Mouse (Mus musculus) intestine, embryonic 16.5 days (tissue): ENCODE data around the gene Eif1. TPM values are rescaled to one million over a fixed set of nuclear protein-coding genes. Genes with fewer than 3 reads are reported as not detected.
"Not testable (repeated sequence)": the region's sequence is repeated elsewhere in the genome, so short reads cannot be mapped to it uniquely, and the experiment has no call there.

ENCODE experiments used
- ATAC-seq: fragments of 200-750 bp; cut with Nextera tagmentation; 2 replicates; pipeline ENCODE4 v1.8.0; 2017; ENCODE audit warnings: moderate TSS enrichment, moderate library complexity
- H3K27ac ChIP-seq: fragments of 300-500 bp; sonication (generic); 2 replicates; pipeline ENCODE4 v1.5.1; 2014; ENCODE audit warnings: mild to moderate bottlenecking, low read length
- H3K27me3 ChIP-seq: fragments of 300-500 bp; sonication (generic); replicated peaks from 2 replicates; pipeline ENCODE4 v1.6.1; 2014; ENCODE audit warnings: low read length, control low read depth, mixed read lengths; ENCODE audit not compliant: control insufficient read depth, insufficient read depth
- H3K36me3 ChIP-seq: fragments of 300-500 bp; sonication (generic); 2 replicates; pipeline ENCODE4 v1.6.1; 2014; ENCODE audit warnings: low read length, control low read depth; ENCODE audit not compliant: control insufficient read depth, insufficient read depth
- H3K4me1 ChIP-seq: fragments of 300-500 bp; sonication (generic); 2 replicates; pipeline ENCODE4 v1.6.1; 2014; ENCODE audit warnings: low read length, control low read depth, mixed read lengths; ENCODE audit not compliant: control insufficient read depth, insufficient read depth
- H3K4me2 ChIP-seq: fragments of 300-500 bp; sonication (generic); 2 replicates; pipeline ENCODE4 v1.6.1; 2014; ENCODE audit warnings: low read depth, low read length, control low read depth
- H3K4me3 ChIP-seq: fragments of 300-500 bp; sonication (generic); 2 replicates; pipeline ENCODE4 v1.5.1; 2014; ENCODE audit warnings: mild to moderate bottlenecking, low read length
- H3K9ac ChIP-seq: fragments of 300-500 bp; sonication (generic); 2 replicates; pipeline ENCODE4 v1.6.1; 2014; ENCODE audit warnings: low read depth, low read length
- H3K9me3 ChIP-seq: fragments of 300-500 bp; sonication (generic); 2 replicates; pipeline ENCODE4 v1.6.1; 2016; ENCODE audit warnings: low read length, control low read depth; ENCODE audit not compliant: control insufficient read depth
- WGBS: fragments of 180-500 bp; shearing (Covaris S2); extraction: QIAGEN DNeasy Blood & Tissue Kit; methylation state at CpG from one replicate; pipeline ENCODE4 v1.1.7; 2014; 5-methylcytosine and 5-hydroxymethylcytosine counted together
- polyA plus RNA-seq: library from polyadenylated mRNA; unstranded; fragments of >200 nt; fragmentation: Nextera tagmentation; extraction: Ambion mirVana; gene quantifications from 2 replicates; pipeline ENCODE4 v1.2.1, GENCODE M21; 2015

The Eif1 gene
- polyA plus RNA-seq, 1 experiment from 2014 or later: 1,878 TPM

GRCm38 (mm10) chr11:100330816-100331375 is 11.2 kb downstream of the Eif1 start:
- not testable (repeated sequence) for ATAC-seq, H3K27ac ChIP-seq, H3K4me3 ChIP-seq, H3K9me3 ChIP-seq, H3K27me3 ChIP-seq, H3K4me2 ChIP-seq, H3K9ac ChIP-seq, H3K4me1 ChIP-seq, H3K36me3 ChIP-seq
- 57% methylated on average over 8 of the region's 8 CpGs for WGBS

GRCm38 (mm10) chr11:100332766-100333515 is 13.3 kb downstream of the Eif1 start:
- peaks cover 3% of the 10 kb centered on the region; the same call in 1 of the 2 replicates for H3K4me1 ChIP-seq
- no peaks in the 10 kb centered on the region for H3K9me3 ChIP-seq
- no peaks in the 10 kb centered on the region for H3K36me3 ChIP-seq
- H3K9ac ChIP-seq: no peak overlapping the region
- H3K4me3 ChIP-seq: no peak overlapping the region
- no peak for ATAC-seq
- 51% methylated on average over 9 of the region's 9 CpGs for WGBS
- no peak overlapping the region for H3K4me2 ChIP-seq
- H3K27ac ChIP-seq: no peak overlapping the region
- no peaks in the 10 kb centered on the region for H3K27me3 ChIP-seq

- Histone ChIP-seq H3K9ac (no peak within 1 kb of the TSS), H3K36me3 (no peaks in the 10 kb centered on the region), H3K4me2 (no peak within 1 kb of the TSS), H3K9me3 (no peaks in the 10 kb centered on the region), H3K4me3 (no peak within 1 kb of the TSS), H3K4me1 (peaks cover 3% of the 10 kb centered on the region; the same call in 1 of the 2 replicates), H3K27ac (no peak within 1 kb of the TSS), H3K27me3 (no peaks in the 10 kb centered on the region)
- 79% methylated on average over 6 of the region's 6 CpGs for whole genome bisulfite sequencing
- ATAC-seq: no peak
Measured at GRCm38 (mm10) chr11:100333944-100334457, 14.3 kb downstream of the Eif1 start, which contains the start of gene Gast. Gene Gast, plus strand, starts transcription at chr11:100334407.

- H3K4me3 ChIP-seq: no peak overlapping the region
- no peaks in the 10 kb centered on the region for H3K36me3 ChIP-seq
- no peak overlapping the region for H3K27ac ChIP-seq
- no peak overlapping the region for H3K9ac ChIP-seq
- ATAC-seq: peak; percentile 48; the same call in 1 of the 2 replicates
- WGBS: 35% methylated on average over 3 of the region's 3 CpGs
- no peak overlapping the region for H3K4me2 ChIP-seq
- peaks cover 3% of the 10 kb centered on the region; the same call in 1 of the 2 replicates for H3K4me1 ChIP-seq
- no peaks in the 10 kb centered on the region for H3K27me3 ChIP-seq
- no peaks in the 10 kb centered on the region for H3K9me3 ChIP-seq
Measured at GRCm38 (mm10) chr11:100335731-100336130, 16.0 kb downstream of the Eif1 start.

- H3K4me2 ChIP-seq: no peak overlapping the region
- H3K4me1 ChIP-seq: peaks cover 3% of the 10 kb centered on the region; the same call in 1 of the 2 replicates
- WGBS: 88% methylated on average over 10 of the region's 10 CpGs
- H3K9ac ChIP-seq: no peak overlapping the region
- ATAC-seq: no peak
- no peaks in the 10 kb centered on the region for H3K27me3 ChIP-seq
- no peaks in the 10 kb centered on the region for H3K36me3 ChIP-seq
- H3K27ac ChIP-seq: no peak overlapping the region
- H3K4me3 ChIP-seq: no peak overlapping the region
- no peaks in the 10 kb centered on the region for H3K9me3 ChIP-seq
Measured at GRCm38 (mm10) chr11:100344269-100344668, 24.6 kb downstream of the Eif1 start.

- Histone ChIP-seq H3K36me3 (no peaks in the 10 kb centered on the region), H3K27ac (no peak overlapping the region), H3K9me3 (no peaks in the 10 kb centered on the region), H3K4me3 (no peak overlapping the region), H3K27me3 (peaks cover 28% of the 10 kb centered on the region), H3K4me2 (no peak overlapping the region), H3K9ac (no peak overlapping the region), H3K4me1 (peaks cover 11% of the 10 kb centered on the region)
- WGBS: 29% methylated on average over 10 of the region's 10 CpGs
- ATAC-seq: no peak
Measured at GRCm38 (mm10) chr11:100352076-100352857, 32.6 kb downstream of the Eif1 start.

- H3K9me3 ChIP-seq: no peaks in the 10 kb centered on the region
- peaks cover 8% of the 10 kb centered on the region; the same call in 1 of the 2 replicates for H3K4me1 ChIP-seq
- H3K27me3 ChIP-seq: peaks cover 28% of the 10 kb centered on the region
- H3K9ac ChIP-seq: peak overlapping the region; percentile 65
- peak; percentile 31 for ATAC-seq
- no peak overlapping the region for H3K27ac ChIP-seq
- no peaks in the 10 kb centered on the region for H3K36me3 ChIP-seq
- peak overlapping the region; percentile 74 for H3K4me3 ChIP-seq
- under 1% methylated on average over 54 of the region's 54 CpGs for WGBS
- peak overlapping the region; percentile 100 for H3K4me2 ChIP-seq
Measured at GRCm38 (mm10) chr11:100355151-100355951, 35.7 kb downstream of the Eif1 start.

- H3K27me3 ChIP-seq: peaks cover 28% of the 10 kb centered on the region
Measured at GRCm38 (mm10) chr11:100355972-100356818, 36.5 kb downstream of the Eif1 start, which contains the start of gene Hap1. Gene Hap1, minus strand, starts transcription at chr11:100356128.

More at GRCm38 (mm10) chr11:100355972-100356818, 36.5 kb downstream of the Eif1 start, which contains the start of gene Hap1:
- Histone ChIP-seq H3K4me2 (peak within 1 kb of the TSS; percentile 100), H3K9ac (peak within 1 kb of the TSS; percentile 65), H3K27ac (no peak within 1 kb of the TSS), H3K36me3 (no peaks in the 10 kb centered on the region), H3K4me3 (peak within 1 kb of the TSS; percentile 74), H3K4me1 (peaks cover 8% of the 10 kb centered on the region; the same call in 1 of the 2 replicates), H3K9me3 (no peaks in the 10 kb centered on the region)
- WGBS: under 1% methylated on average over 49 of the region's 49 CpGs
- ATAC-seq: peak; percentile 79
